Mouse (Mus musculus) megakaryocyte, embryonic 14.5 days (primary cell): Measurements from ENCODE around the gene Hcst.

Experiments
- FLI1 ChIP-seq: IDR thresholded peaks from 2 replicates; pipeline ENCODE4 v1.6.1; 2012; ENCODE audit warnings: low read length, inconsistent platforms, mixed read lengths
- GATA1 ChIP-seq: IDR thresholded peaks from 3 replicates; pipeline ENCODE4 v1.6.1; 2012; ENCODE audit warnings: mixed read lengths, low read length, inconsistent platforms, borderline replicate concordance

GRCm38 (mm10) chr7:30394379-30394778 is 25.3 kb downstream of the Hcst start:
- TF ChIP-seq FLI1 (no peak), GATA1 (no peak)
